Mouse (Mus musculus) heart, postnatal 25 days (tissue): ENCODE data around the gene Slx4. TPM values are rescaled to one million over a fixed set of nuclear protein-coding genes. Genes with fewer than 3 reads are reported as not detected.
"Not testable (repeated sequence)": the region's sequence is repeated elsewhere in the genome, so short reads cannot be mapped to it uniquely, and the experiment has no call there.

ENCODE experiments used
- DNase-seq: peaks from one replicate; pipeline ENCODE4 v3.0.0; 2022; ENCODE audit warnings: low spot score
- intact Hi-C: fragments of 180-260 bp; cut with DNase I; formaldehyde crosslinking; loops from one replicate; pipeline ENCODE4 v1.15.1; 2025
- total RNA-seq, 2 experiments: library from RNA; stranded (reverse); gene quantifications; 2 replicates each; pipeline ENCODE4 v1.2.3; 2021

Slx4 gene
- total RNA-seq, 2 experiments from 2014 or later = 9.0 to 9.1 TPM

DNA sequence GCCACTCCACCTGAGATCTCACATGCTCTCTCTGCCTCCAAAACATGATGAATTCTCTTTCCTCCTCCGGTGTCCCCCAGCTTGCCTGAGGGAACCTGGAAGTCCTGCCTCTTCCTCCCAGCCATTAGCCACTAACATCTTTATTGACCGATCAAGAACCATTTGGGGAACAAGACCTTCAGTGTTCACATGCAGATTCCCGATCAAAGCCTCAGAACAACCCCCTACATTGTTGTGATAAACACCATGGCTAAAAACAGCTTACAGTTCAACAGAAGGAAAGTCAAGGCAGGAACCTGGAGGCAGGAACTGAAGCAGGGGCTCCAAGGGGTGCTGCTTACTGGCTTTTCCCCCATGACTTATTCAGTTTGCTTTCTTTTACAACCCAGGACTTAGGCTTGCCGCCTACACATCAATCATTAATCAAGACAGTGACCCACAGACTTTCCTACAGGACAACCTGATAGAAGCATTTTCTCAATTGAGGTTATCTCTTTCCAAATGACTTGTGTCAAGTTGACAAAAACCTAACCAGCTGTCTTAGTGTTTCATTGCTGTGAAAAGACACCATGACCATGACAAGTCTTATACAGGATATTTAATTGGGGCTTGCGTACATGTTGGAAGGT is 10.6 kb upstream of the Slx4 start:
- intact Hi-C loops = no loop called here
- no peak for DNase-seq

- intact Hi-C loops = no loop called here
These were observed 9.5 kb upstream of the Slx4 start for GRCm38 (mm10) chr16:4012882-4013570.

DNA sequence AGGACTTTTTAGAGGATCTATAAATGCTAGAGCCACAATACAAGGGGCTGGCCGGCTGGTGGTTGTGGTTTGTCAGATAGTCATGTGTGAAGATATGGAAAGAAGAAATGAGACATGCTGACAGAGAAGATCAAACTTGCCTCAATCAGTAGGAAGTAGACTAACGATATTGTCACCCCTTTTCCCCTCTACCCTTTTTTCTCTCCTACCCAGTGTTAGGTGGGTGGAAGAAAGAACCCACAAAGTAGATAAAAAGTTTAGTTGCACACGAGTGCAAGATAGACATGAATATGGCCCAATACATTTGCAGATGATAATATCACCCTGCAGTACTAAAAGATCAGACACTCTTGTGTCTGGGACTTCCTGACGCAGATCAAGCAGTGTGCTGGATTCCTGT is 15.2 kb downstream of the Slx4 start:
- no peak for DNase-seq
- intact Hi-C loops = no loop called here

More at GRCm38 (mm10) chr16:4012882-4013570, 9.5 kb upstream of the Slx4 start:
- DNase-seq = no peak

- intact Hi-C loops = no loop called here
These were observed 20.3 kb downstream of the Slx4 start for GRCm38 (mm10) chr16:3983146-3983700.

DNA sequence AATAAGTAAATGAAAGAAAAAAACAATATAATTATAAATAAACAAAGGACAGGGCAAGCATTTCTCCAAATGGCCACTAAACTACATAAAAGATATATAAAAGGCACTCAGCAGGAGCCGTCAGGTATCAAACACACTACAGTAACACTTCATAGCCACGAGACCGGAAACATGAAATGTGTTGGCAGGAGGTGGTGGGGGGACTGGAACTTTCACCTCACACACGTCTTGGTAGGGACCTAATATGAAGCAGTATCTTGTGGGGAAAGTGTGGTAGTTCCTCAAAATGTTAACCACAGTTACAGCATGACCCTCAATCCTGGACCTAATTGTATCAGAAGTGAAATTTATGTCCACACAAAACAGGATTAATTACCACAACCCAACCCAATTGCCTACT is 21.4 kb downstream of the Slx4 start:
- intact Hi-C loops = no loop called here
- no peak for DNase-seq

More at GRCm38 (mm10) chr16:3983146-3983700, 20.3 kb downstream of the Slx4 start:
- DNase-seq = no peak

GRCm38 (mm10) chr16:3976712-3977111 is 26.9 kb downstream of the Slx4 start:
- intact Hi-C loops = no loop called here
- no peak for DNase-seq

DNA sequence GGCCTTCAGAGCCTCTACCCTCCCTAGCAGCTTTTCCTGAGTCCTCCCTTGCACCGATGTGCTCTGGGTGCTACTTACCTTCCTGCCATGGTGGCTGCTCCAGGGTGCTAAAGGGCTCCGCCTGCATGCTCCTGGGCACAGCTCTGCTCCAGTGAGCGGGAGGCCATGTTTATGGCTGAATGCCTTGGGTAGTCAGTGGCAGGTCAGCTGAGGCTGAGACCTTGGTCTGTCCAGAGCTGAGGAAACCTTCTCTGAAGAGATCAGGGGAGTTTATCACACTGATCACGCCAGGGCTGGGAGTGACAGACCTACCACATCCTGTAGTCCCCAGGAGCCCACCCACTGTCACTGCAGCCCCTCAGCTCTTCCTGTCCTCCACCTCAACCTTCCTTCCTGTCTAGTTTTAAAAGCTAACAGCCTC is 27.3 kb downstream of the Slx4 start, which contains the start of gene Nlrc3:
Gene Nlrc3 (minus strand): TSS at position 382 of the 421 bp plus-strand sequence.
- DNase-seq = no peak
- intact Hi-C loops = no loop called here

DNA sequence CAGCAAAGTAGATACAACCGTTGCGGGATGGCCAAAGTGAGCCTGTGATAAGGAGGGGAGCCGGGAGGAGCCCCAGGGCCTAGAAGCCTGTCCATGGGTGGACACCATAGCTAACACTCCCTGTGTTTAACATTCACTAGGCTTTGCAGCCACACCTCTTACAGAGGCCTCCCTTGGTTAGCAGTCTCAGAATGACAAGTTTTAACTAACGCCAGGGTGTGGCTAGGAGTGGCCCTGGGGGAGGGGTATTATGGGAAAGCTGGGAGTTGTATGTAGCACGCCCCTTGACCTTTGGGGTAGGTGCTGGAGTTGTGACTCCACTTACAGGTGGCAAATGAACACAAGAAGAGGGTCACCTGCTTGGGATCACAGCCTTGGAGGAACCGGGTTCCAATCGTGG is 27.9 kb downstream of the Slx4 start:
- no peak for DNase-seq
- intact Hi-C loops = no loop called here

GRCm38 (mm10) chr16:3974456-3974855 is 29.1 kb downstream of the Slx4 start:
- DNase-seq, intact Hi-C loops: not testable (repeated sequence)

- intact Hi-C loops = no loop called here
- no peak for DNase-seq
These were observed 38.0 kb downstream of the Slx4 start for GRCm38 (mm10) chr16:3965534-3965933.

- intact Hi-C loops = no loop called here
- no peak for DNase-seq
These were observed 38.6 kb downstream of the Slx4 start for GRCm38 (mm10) chr16:3964990-3965389.

DNA sequence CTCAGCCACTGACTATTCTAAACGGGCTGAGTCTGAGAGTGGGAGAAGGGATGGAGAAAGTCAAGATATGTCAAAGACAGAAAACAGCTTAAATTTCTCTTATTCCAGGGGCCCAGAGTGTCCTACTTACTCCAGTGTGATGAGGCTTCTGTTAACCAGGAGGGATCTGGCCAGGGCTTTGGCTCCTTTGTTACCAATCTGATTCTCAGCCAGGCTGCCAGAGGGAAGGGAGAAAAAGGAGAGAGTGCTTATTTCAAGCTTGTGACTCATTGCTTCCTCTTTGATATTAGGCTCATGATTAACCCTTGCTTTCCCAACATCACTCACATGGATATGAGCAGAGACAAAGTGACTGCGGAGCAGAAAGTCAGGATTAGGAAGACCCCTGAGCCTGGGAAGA is 44.3 kb downstream of the Slx4 start:
- DNase-seq = no peak
- intact Hi-C loops = no loop called here

GRCm38 (mm10) chr16:3956369-3956768 is 47.2 kb downstream of the Slx4 start:
- intact Hi-C loops = no loop called here
- DNase-seq = peak; percentile 19

GRCm38 (mm10) chr16:3951141-3951540 is 52.4 kb downstream of the Slx4 start:
- intact Hi-C loops = no loop called here
- no peak for DNase-seq

GRCm38 (mm10) chr16:3934701-3935100 is 68.9 kb downstream of the Slx4 start:
- intact Hi-C loops = no loop called here
- no peak for DNase-seq

DNA sequence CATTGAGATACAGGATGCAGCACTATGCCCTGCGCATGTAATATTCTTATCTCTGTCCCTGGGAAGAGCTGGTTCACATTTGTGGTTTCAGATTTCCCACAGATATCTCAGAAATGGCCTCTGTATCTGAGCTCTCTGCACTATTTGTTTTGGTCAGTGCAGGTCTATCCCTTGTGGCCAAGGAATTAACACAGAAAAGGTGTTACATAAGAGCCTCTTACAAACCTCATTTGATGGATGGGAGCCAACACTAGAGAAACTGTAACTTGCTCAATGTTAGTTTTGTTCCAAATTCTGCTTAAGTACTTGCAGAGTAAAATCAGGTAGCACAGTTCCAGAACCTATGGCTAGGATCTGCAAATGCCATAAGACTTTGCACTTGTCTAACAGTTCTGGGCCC is 69.5 kb downstream of the Slx4 start:
- no peak for DNase-seq
- intact Hi-C loops = no loop called here

GRCm38 (mm10) chr16:3933536-3933935 is 70.0 kb downstream of the Slx4 start:
- DNase-seq = no peak
- intact Hi-C loops = no loop called here

GRCm38 (mm10) chr16:3929151-3929550 is 74.4 kb downstream of the Slx4 start:
- intact Hi-C loops = no loop called here
- DNase-seq = no peak
